Mouse (Mus musculus): ENCODE measurements around the gene Bid. TPM values are rescaled to one million over a fixed set of nuclear protein-coding genes. Genes with fewer than 3 reads are reported as not detected.
A peak's percentile ranks its signal among the peaks of the same experiment; 100 is the strongest.
"Not testable (repeated sequence)": the region's sequence is repeated elsewhere in the genome, so short reads cannot be mapped to it uniquely, and the experiment has no call there.

Bid gene
- polyA plus RNA-seq, 1 experiment from 2014 or later: 8.4 TPM

DNA sequence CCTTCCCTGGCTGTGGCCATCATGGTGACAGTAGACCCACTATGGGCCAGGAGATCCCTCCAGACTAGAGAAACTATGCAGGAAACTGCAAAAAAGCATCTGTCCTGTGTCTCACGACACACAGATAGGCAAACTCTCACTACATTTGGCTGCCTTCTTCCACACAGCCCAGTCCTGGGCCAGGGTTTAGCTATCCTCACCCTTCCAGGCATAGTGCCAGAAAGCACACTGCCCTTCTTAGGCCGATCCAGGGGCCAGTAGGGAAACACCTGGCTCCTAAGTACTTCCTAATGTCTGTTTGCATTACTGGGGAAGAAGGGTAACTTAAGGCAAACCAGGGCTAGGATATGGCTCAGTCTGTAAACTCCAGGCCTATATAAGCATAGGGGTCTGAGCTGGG, 3.7 kb downstream of the Bid start:
- DNase-seq (ENCODE audit: low spot score) (peak; percentile 45), ATAC-seq (no peak)
- no peaks in the 10 kb centered on the region for H3K36me3 ChIP-seq (ENCODE audit: insufficient read depth, low read length)
- no peak overlapping the region for H3K27ac ChIP-seq (ENCODE audit: low read length)
- no peaks in the 10 kb centered on the region for H3K9me3 ChIP-seq (ENCODE audit: low read length)
- H3K4me3 ChIP-seq (ENCODE audit: low read depth, low read length): no peak overlapping the region
- 24% methylated on average over 2 of the region's 2 CpGs for WGBS
- no peak overlapping the region for H3K4me2 ChIP-seq (replicated peaks; ENCODE audit: low read depth, low read length)
- peaks cover 8% of the 10 kb centered on the region; the same call in 1 of the 2 replicates for H3K4me1 ChIP-seq (ENCODE audit: insufficient read depth, low read depth, low read length)
- H3K9ac ChIP-seq (replicated peaks; ENCODE audit: low read depth): no peak overlapping the region
- H3K27me3 ChIP-seq (replicated peaks; ENCODE audit: insufficient read depth, low read length): no peaks in the 10 kb centered on the region
- TF ChIP-seq CTCF (IDR thresholded peaks at IDR 0.05) (no peak), EP300 (IDR thresholded peaks at IDR 0.05) (no peak)

- peaks cover 5% of the 10 kb centered on the region; the same call in 1 of the 2 replicates for H3K4me1 ChIP-seq (ENCODE audit: insufficient read depth, low read depth, low read length)
- no peak overlapping the region for H3K4me3 ChIP-seq (ENCODE audit: low read depth, low read length)
- no peaks in the 10 kb centered on the region for H3K36me3 ChIP-seq (ENCODE audit: insufficient read depth, low read length)
- no peak overlapping the region for H3K4me2 ChIP-seq (replicated peaks; ENCODE audit: low read depth, low read length)
- H3K9me3 ChIP-seq (ENCODE audit: low read length): no peaks in the 10 kb centered on the region
- 0 out of 2 replicates have a peak, but pooled peaks have one; percentile 19 for ATAC-seq
- H3K9ac ChIP-seq (replicated peaks; ENCODE audit: low read depth): no peak overlapping the region
- 47% methylated on average over 13 of the region's 13 CpGs for WGBS
- TF ChIP-seq EP300 (IDR thresholded peaks at IDR 0.05) (no peak), CTCF (IDR thresholded peaks at IDR 0.05) (no peak)
- peak; percentile 40 for DNase-seq (ENCODE audit: low spot score)
- H3K27me3 ChIP-seq (replicated peaks; ENCODE audit: insufficient read depth, low read length): no peaks in the 10 kb centered on the region
- no peak overlapping the region for H3K27ac ChIP-seq (ENCODE audit: low read length)
Measured at GRCm38 (mm10) chr6:120911213-120912007, 5.2 kb downstream of the Bid start.

DNA sequence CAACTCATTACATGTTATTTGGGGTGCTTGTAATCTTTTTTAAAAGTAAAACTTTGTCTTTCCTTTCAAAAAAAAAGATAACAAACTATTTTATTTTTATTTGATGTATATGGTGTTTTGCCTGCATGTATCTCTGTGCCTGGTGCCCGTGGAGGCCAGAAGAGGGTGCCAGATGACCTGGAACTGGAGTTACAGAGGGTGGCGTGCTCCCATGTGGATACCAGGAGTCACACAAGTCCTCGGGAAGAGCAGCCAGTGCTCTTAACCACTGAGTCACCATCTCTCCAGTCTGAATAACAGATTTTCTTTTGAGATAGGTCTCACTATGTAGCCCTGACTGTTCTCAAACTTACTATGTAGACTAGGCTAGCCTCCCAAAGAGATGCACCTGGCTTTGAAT, 7.2 kb downstream of the Bid start:
- WGBS: 77% methylated on average over 3 of the region's 3 CpGs
- DNase-seq (ENCODE audit: low spot score) (no peak), ATAC-seq (no peak)
- H3K9me3 ChIP-seq (ENCODE audit: low read length): no peaks in the 10 kb centered on the region
- TF ChIP-seq EP300 (IDR thresholded peaks at IDR 0.05): no peak
- no peak for TF ChIP-seq CTCF (IDR thresholded peaks at IDR 0.05)
- H3K4me1 ChIP-seq (ENCODE audit: insufficient read depth, low read depth, low read length): no peaks in the 10 kb centered on the region; the same call in 1 of the 2 replicates
- H3K27ac ChIP-seq (ENCODE audit: low read length): no peak overlapping the region
- no peaks in the 10 kb centered on the region for H3K27me3 ChIP-seq (replicated peaks; ENCODE audit: insufficient read depth, low read length)
- H3K4me3 ChIP-seq (ENCODE audit: low read depth, low read length): no peak overlapping the region
- H3K4me2 ChIP-seq (replicated peaks; ENCODE audit: low read depth, low read length): no peak overlapping the region
- H3K9ac ChIP-seq (replicated peaks; ENCODE audit: low read depth): no peak overlapping the region
- H3K36me3 ChIP-seq (ENCODE audit: insufficient read depth, low read length): no peaks in the 10 kb centered on the region

DNA sequence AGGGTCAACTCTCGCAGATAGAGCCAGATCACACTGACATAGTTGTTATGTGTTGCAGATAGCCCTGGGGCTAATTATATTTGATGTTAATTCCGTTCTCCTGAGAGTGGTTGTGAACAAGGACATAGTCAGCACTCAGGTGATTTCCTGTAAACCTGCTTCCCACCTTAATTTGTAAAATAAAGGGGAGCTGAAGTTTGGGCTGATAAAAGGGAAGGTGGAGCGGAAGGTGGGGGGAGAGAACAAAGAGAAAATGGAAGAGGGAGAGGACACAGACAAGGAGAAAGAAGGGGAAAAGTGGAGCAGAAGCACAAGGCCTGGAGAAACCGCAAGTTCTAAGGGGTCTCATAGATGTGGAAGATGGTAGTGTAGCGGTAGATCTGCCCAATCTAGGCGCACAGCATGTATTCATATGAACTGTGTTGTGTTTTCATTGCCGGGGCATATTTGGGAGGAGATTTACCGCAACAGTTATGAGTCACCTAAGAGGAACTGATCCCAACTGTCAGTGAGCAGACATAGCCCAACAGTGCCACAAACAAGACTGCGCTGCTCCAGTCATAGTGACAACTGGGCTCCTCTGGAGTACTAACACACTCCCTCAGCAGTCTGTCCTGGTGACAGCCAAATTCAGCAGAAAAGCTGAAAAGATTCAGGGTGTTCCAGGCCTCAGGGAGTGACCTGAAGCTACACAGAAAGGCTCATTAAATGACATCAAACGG, 8.6 kb downstream of the Bid start:
- not testable (repeated sequence) for H3K27ac ChIP-seq (ENCODE audit: low read length); H3K9ac ChIP-seq (replicated peaks; ENCODE audit: low read depth); H3K36me3 ChIP-seq (ENCODE audit: insufficient read depth, low read length); ATAC-seq; H3K4me1 ChIP-seq (ENCODE audit: insufficient read depth, low read depth, low read length); DNase-seq (ENCODE audit: low spot score); H3K4me2 ChIP-seq (replicated peaks; ENCODE audit: low read depth, low read length); H3K9me3 ChIP-seq (ENCODE audit: low read length); H3K27me3 ChIP-seq (replicated peaks; ENCODE audit: insufficient read depth, low read length); H3K4me3 ChIP-seq (ENCODE audit: low read depth, low read length)
- 88% methylated on average over 9 of the region's 10 CpGs for WGBS

DNA sequence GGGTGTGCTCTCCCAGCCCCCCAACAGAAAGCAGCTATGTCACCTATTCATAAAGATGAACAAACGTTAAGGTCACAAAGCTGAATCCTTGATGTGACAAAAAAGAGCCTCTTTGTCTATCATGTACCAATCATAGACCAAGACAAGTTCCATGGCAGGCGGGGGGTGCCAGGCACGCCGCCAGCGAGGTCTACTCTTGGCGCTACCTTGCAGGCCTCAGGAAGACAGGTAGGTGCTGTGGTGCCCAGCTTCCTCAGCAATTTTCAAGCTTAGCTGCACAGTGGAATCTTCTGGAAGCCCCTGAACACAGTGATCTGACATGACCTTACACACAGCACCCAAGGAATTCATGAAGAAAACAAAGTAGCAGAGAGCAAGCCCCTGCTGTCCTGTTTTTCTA, 10.1 kb downstream of the Bid start:
- Histone ChIP-seq H3K4me2 (replicated peaks; ENCODE audit: low read depth, low read length) (no peak overlapping the region), H3K27me3 (replicated peaks; ENCODE audit: insufficient read depth, low read length) (no peaks in the 10 kb centered on the region), H3K27ac (ENCODE audit: low read length) (no peak overlapping the region), H3K4me3 (ENCODE audit: low read depth, low read length) (no peak overlapping the region), H3K36me3 (ENCODE audit: insufficient read depth, low read length) (no peaks in the 10 kb centered on the region), H3K9ac (replicated peaks; ENCODE audit: low read depth) (no peak overlapping the region), H3K4me1 (ENCODE audit: insufficient read depth, low read depth, low read length) (no peaks in the 10 kb centered on the region; the same call in 1 of the 2 replicates), H3K9me3 (ENCODE audit: low read length) (no peaks in the 10 kb centered on the region)
- TF ChIP-seq EP300 (IDR thresholded peaks at IDR 0.05) (no peak), CTCF (IDR thresholded peaks at IDR 0.05) (no peak)
- WGBS: 87% methylated on average over 6 of the region's 6 CpGs
- ATAC-seq: no peak
- no peak for DNase-seq (ENCODE audit: low spot score)

DNA sequence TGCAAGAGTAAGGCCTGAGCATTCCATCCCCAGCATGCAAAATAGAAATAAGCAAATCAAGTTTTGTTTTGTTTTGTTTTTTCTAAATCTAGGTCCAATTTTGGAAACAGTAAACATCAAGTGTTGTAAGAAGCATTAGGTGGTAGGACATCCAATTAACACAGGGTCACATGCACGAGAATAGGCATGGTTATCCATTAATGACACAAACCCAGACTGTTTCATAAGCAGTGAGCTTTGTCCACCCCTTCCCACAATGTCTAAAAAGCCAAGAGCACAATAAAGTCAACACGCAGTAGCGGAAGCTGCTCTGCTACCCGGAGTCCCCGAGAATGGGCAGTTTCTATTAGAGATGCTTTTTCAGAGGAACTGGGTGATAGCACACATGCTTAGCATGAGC, 11.5 kb downstream of the Bid start:
- TF ChIP-seq CTCF (IDR thresholded peaks at IDR 0.05) (no peak), EP300 (IDR thresholded peaks at IDR 0.05) (no peak)
- no peak overlapping the region for H3K27ac ChIP-seq (ENCODE audit: low read length)
- no peak overlapping the region for H3K9ac ChIP-seq (replicated peaks; ENCODE audit: low read depth)
- H3K4me2 ChIP-seq (replicated peaks; ENCODE audit: low read depth, low read length): no peak overlapping the region
- H3K27me3 ChIP-seq (replicated peaks; ENCODE audit: insufficient read depth, low read length): no peaks in the 10 kb centered on the region
- H3K4me1 ChIP-seq (ENCODE audit: insufficient read depth, low read depth, low read length): no peaks in the 10 kb centered on the region
- ATAC-seq (no peak), DNase-seq (ENCODE audit: low spot score) (no peak)
- no peak overlapping the region for H3K4me3 ChIP-seq (ENCODE audit: low read depth, low read length)
- no peaks in the 10 kb centered on the region for H3K36me3 ChIP-seq (ENCODE audit: insufficient read depth, low read length)
- no peaks in the 10 kb centered on the region for H3K9me3 ChIP-seq (ENCODE audit: low read length)
- WGBS: 84% methylated on average over 5 of the region's 5 CpGs
